Mouse (Mus musculus) erythroblast, embryonic 14.5 days (primary cell): ENCODE measurements around the gene Pofut2.

Source experiments
- GATA1 ChIP-seq: IDR thresholded peaks from 2 replicates; pipeline ENCODE4 v1.6.1; 2012; ENCODE audit warnings: low read length, inconsistent platforms, mixed read lengths
- TAL1 ChIP-seq: IDR thresholded peaks from 3 replicates; pipeline ENCODE4 v1.6.1; 2012; ENCODE audit warnings: low read length, inconsistent platforms, mixed read lengths

- TF ChIP-seq TAL1 (no peak), GATA1 (no peak)
Observed at GRCm38 (mm10) chr10:77240764-77241163, 18.3 kb upstream of the Pofut2 start.
